Mouse (Mus musculus) small intestine, adult 2 months (tissue): Measurements from ENCODE around the gene Nrxn1.

Source experiments
- CTCF ChIP-seq: fragments of 200-500 bp; IDR thresholded peaks from 2 replicates; pipeline ENCODE4 v1.5.1; 2012; ENCODE audit warnings: low read depth, mild to moderate bottlenecking, control low read depth, inconsistent platforms, low read length, moderate library complexity, mixed read lengths; ENCODE audit not compliant: insufficient replicate concordance, insufficient read length; ENCODE audit errors: extremely low read depth
- POLR2A ChIP-seq: fragments of 200-500 bp; IDR thresholded peaks from 2 replicates; pipeline ENCODE4 v1.6.1; 2012; ENCODE audit warnings: low read depth, mild to moderate bottlenecking, control low read depth, inconsistent platforms, low read length, moderate library complexity

DNA sequence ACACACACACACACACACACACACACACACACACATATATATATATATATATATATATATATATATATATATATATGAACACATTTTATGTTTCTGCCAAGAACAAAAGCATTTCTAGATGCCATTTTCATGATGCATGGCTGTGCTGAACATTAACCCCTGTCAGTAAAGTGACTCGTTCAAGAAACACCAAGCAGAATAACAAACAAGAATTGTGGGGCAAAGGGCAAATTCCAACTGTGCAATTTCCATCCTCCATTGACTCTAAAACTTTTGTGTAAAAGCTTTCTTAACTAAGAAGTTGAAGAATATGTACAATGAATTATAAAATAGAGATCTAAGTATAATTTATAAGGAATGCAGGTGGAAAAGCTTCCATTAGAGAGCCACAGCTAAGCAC, 1030.0 kb downstream of the Nrxn1 start:
- TF ChIP-seq CTCF, result no peak
- TF ChIP-seq POLR2A, result no peak
